8 mouse cellular contexts compared by ENCODE assay signal in genomic region chr17:35822964-35823937, GRCm38 (mm10). TPM values are rescaled to one million over a fixed set of nuclear protein-coding genes. Genes with fewer than 3 reads are reported as not detected.
DNase-seq lines count a peak whose midpoint lies in the region.

Gene Flot1 (plus strand): TSS chr17:35823230.

- peak; percentile 96 for DNase-seq in MN1 (ENCODE audit: low spot score)
- DNase-seq in cerebellum, adult 8-10 months = peak; percentile 69
- peak; percentile 81 for DNase-seq in forelimb bud, embryonic 11.5 days (ENCODE audit: low read depth, low spot score)
- peak; percentile 91 for DNase-seq in heart, postnatal 4 days
- peak; percentile 87 for DNase-seq in layer of hippocampus, adult 9-11 months
- DNase-seq in lung, postnatal 14 days = peak; percentile 91
- DNase-seq in retina, embryonic 14.5 days (ENCODE audit: low spot score) = peak; percentile 89
- DNase-seq in thymus, postnatal 4 days = peak; percentile 92

RNA-seq across cellular contexts. Expression of gene Flot1, which starts in this region (rescaled TPM):
- 100 to 1,000 TPM in 1 of 2 experiments, 10 to 100 TPM in 1; 97.8 to 105 TPM for total RNA-seq in heart, postnatal 4 days (2021)

Comparison
In these comparisons a context has a peak if more than half of its experiments do, and no peak if none do; other contexts are left out.
1. Peak in every context shown above with its lines: DNase-seq.